ENCODE assay signal across 23 mouse cellular contexts in genomic region chr1:129421581-129421980, GRCm38 (mm10).
DNase-seq lines count a peak whose midpoint lies in the region; TF ChIP-seq lines count a peak whose summit lies in the region.
"Had no signal": no experiment of that assay in that cellular context is flagged by ENCODE, and none has a peak within 500 bp of the region (broad histone marks: within the 10 kb centered on the region; RNA-seq: fewer than 3 reads in every experiment).

No protein-coding gene starts in this region.

- H3K27me3 ChIP-seq in cerebellum, adult 2 months (ENCODE audit: control insufficient read depth, insufficient read depth, low read length), result no peaks in the 10 kb centered on the region
- H3K27me3 ChIP-seq: kidney, embryonic 15.5 days; limb, embryonic 15.5 days; liver, embryonic 13.5 days; midbrain, embryonic 15.5 days; neural tube, embryonic 15.5 days had no signal

- no peak overlapping the region for H3K4me3 ChIP-seq in cerebellum, adult 2 months (replicated peaks; ENCODE audit: insufficient read depth, low read depth, low read length)
- H3K4me3 ChIP-seq: erythroblast, embryonic 14.5 days; kidney, embryonic 15.5 days; limb, embryonic 10.5 days; limb, embryonic 15.5 days; liver, embryonic 13.5 days; midbrain, embryonic 15.5 days; neural tube, embryonic 15.5 days had no signal

- no peak for TF ChIP-seq POLR2A in cerebellum, adult 2 months (IDR thresholded peaks at IDR 0.05; ENCODE audit: borderline replicate concordance, insufficient read depth, low read length)

- intact Hi-C loops in left cerebral cortex, postnatal 36 days (cut with DNase I), result loop anchor here (5.0 kb wide), 1 partner anchor 56 kb away; no protein-coding TSS in a partner anchor

- no peak overlapping the region for H3K27ac ChIP-seq in cerebellum, adult 2 months (ENCODE audit: insufficient read depth, low read length)
- H3K27ac ChIP-seq: kidney, embryonic 15.5 days; limb, embryonic 10.5 days; limb, embryonic 15.5 days; liver, embryonic 13.5 days; macrophage; midbrain, embryonic 15.5 days; neural tube, embryonic 15.5 days had no signal

- TF ChIP-seq CTCF in cerebellum, adult 2 months (IDR thresholded peaks at IDR 0.05; ENCODE audit: borderline replicate concordance, insufficient read depth, low read depth, low read length), result no peak

- peak; percentile 59 to 66 for DNase-seq in frontal cortex, adult 2 months (ENCODE audit: extremely low spot score in 1 of 2, low spot score in 1 of 2)
- no peak for DNase-seq in frontal cortex, postnatal 14 days (ENCODE audit: low spot score in 2 of 2)
- peak; percentile 7 for DNase-seq in right cerebral cortex, adult 2 months (ENCODE audit: low spot score in 2 of 2)
- no peak for DNase-seq in right cerebral cortex, postnatal 25 days
- peak; percentile 33 to 68 for DNase-seq in frontal cortex, postnatal 36 days (ENCODE audit: low spot score in 2 of 2)
- peak; percentile 12 to 26 for DNase-seq in left cerebral cortex, postnatal 36 days (ENCODE audit: low spot score in 2 of 2)
- no peak for DNase-seq in cerebellum, adult 2 months
- DNase-seq in thymus, postnatal 25 days, result no peak
- DNase-seq: adrenal gland, postnatal 10 days; cerebellum, adult 11-12 months; cerebellum, postnatal 14 days; gastrocnemius, postnatal 10 days; kidney, adult 18-20 months; kidney, postnatal 25 days; liver, embryonic 13.5 days; lung, adult 18-20 months had no signal

- H3K4me1 ChIP-seq in cerebellum, adult 2 months (ENCODE audit: control insufficient read depth, insufficient read depth, low read length), result no peaks in the 10 kb centered on the region
- H3K4me1 ChIP-seq: kidney, embryonic 15.5 days; limb, embryonic 10.5 days; limb, embryonic 15.5 days; liver, embryonic 13.5 days; midbrain, embryonic 15.5 days; neural tube, embryonic 15.5 days had no signal

Comparison
In these comparisons a context has a peak if more than half of its experiments do, and no peak if none do; other contexts are left out.
1. DNase-seq: peak in frontal cortex, adult 2 months (2 of 2), right cerebral cortex, adult 2 months (2 of 2), frontal cortex, postnatal 36 days (2 of 2) and left cerebral cortex, postnatal 36 days (2 of 2); none in frontal cortex, postnatal 14 days (0 of 2), right cerebral cortex, postnatal 25 days (single experiment), cerebellum, adult 2 months (0 of 2) and thymus, postnatal 25 days (single experiment).